Mouse (Mus musculus) kidney, postnatal 10 days (tissue): ENCODE data around the gene Kcnip4.

Source experiments
- DNase-seq: peaks from one replicate; pipeline ENCODE4 v3.0.0; 2021; ENCODE audit warnings: mixed read lengths

Gene Kcnip4

GRCm38 (mm10) chr5:48864268-48864967, 660.3 kb downstream of the Kcnip4 start:
- DNase-seq, result no peak

- no peak for DNase-seq
Observed at GRCm38 (mm10) chr5:48840971-48841370, 683.7 kb downstream of the Kcnip4 start.

GRCm38 (mm10) chr5:48795526-48795925, 729.2 kb downstream of the Kcnip4 start:
- no peak for DNase-seq

GRCm38 (mm10) chr5:48779376-48779775, 745.3 kb downstream of the Kcnip4 start:
- no peak for DNase-seq

GRCm38 (mm10) chr5:48748613-48749012, 776.1 kb downstream of the Kcnip4 start:
- no peak for DNase-seq

GRCm38 (mm10) chr5:48737640-48738039, 787.1 kb downstream of the Kcnip4 start:
- DNase-seq, result peak; percentile 19

- no peak for DNase-seq
Observed at GRCm38 (mm10) chr5:48718166-48718565, 806.5 kb downstream of the Kcnip4 start.

GRCm38 (mm10) chr5:48705997-48706396, 818.7 kb downstream of the Kcnip4 start:
- no peak for DNase-seq

- no peak for DNase-seq
Observed at GRCm38 (mm10) chr5:48687068-48687467, 837.6 kb downstream of the Kcnip4 start.

GRCm38 (mm10) chr5:48679733-48680595, 844.7 kb downstream of the Kcnip4 start:
- no peak for DNase-seq

GRCm38 (mm10) chr5:48662504-48662903, 862.2 kb downstream of the Kcnip4 start:
- DNase-seq, result no peak

- DNase-seq, result no peak
Observed at GRCm38 (mm10) chr5:48659975-48660374, 864.7 kb downstream of the Kcnip4 start.

GRCm38 (mm10) chr5:48650496-48650895, 874.2 kb downstream of the Kcnip4 start:
- DNase-seq, result no peak

- DNase-seq, result no peak
Observed at GRCm38 (mm10) chr5:48636675-48637074, 888.0 kb downstream of the Kcnip4 start.

GRCm38 (mm10) chr5:48633631-48634030, 891.1 kb downstream of the Kcnip4 start:
- DNase-seq, result no peak

- DNase-seq, result no peak
Observed at GRCm38 (mm10) chr5:48623370-48623769, 901.3 kb downstream of the Kcnip4 start.

- DNase-seq, result no peak
Observed at GRCm38 (mm10) chr5:48606916-48607315, 917.8 kb downstream of the Kcnip4 start.

- DNase-seq, result no peak
Observed at GRCm38 (mm10) chr5:48606281-48606680, 918.4 kb downstream of the Kcnip4 start.

GRCm38 (mm10) chr5:48599481-48600040, 925.1 kb downstream of the Kcnip4 start:
- peak; percentile 6 for DNase-seq

- no peak for DNase-seq
Observed at GRCm38 (mm10) chr5:48588014-48588413, 936.7 kb downstream of the Kcnip4 start.

- DNase-seq, result no peak
Observed at GRCm38 (mm10) chr5:48583431-48583830, 941.3 kb downstream of the Kcnip4 start.

- no peak for DNase-seq
Observed at GRCm38 (mm10) chr5:48563996-48564587, 960.6 kb downstream of the Kcnip4 start.

- no peak for DNase-seq
Observed at GRCm38 (mm10) chr5:48551753-48552152, 973.0 kb downstream of the Kcnip4 start.
